Mouse (Mus musculus) limb, embryonic 12.5 days (tissue): ENCODE measurements around the gene Map2k5. TPM values are rescaled to one million over a fixed set of nuclear protein-coding genes. Genes with fewer than 3 reads are reported as not detected.

Experiments
- ATAC-seq: fragments of 200-750 bp; cut with Nextera tagmentation; 2 replicates; pipeline ENCODE4 v1.8.0; 2017; ENCODE audit warnings: low read depth, moderate TSS enrichment; ENCODE audit not compliant: insufficient number of reproducible peaks, insufficient read depth, low FRiP score, low TSS enrichment
- H3K27ac ChIP-seq: fragments of 300-500 bp; sonication (generic); 2 replicates; pipeline ENCODE4 v1.5.1; 2016; ENCODE audit warnings: mild to moderate bottlenecking, moderate library complexity
- H3K27me3 ChIP-seq: fragments of 300-500 bp; sonication (generic); 2 replicates; pipeline ENCODE4 v1.6.1; 2016; ENCODE audit warnings: mild to moderate bottlenecking, moderate library complexity
- H3K36me3 ChIP-seq: fragments of 300-500 bp; sonication (generic); 2 replicates; pipeline ENCODE4 v1.6.1; 2016; ENCODE audit warnings: mild to moderate bottlenecking, moderate library complexity
- H3K4me1 ChIP-seq: fragments of 300-500 bp; sonication (generic); replicated peaks from 2 replicates; pipeline ENCODE4 v1.6.1; 2016
- H3K4me2 ChIP-seq: fragments of 300-500 bp; sonication (generic); 2 replicates; pipeline ENCODE4 v1.6.1; 2016; ENCODE audit warnings: mild to moderate bottlenecking, moderate library complexity
- H3K4me3 ChIP-seq: fragments of 300-500 bp; sonication (generic); replicated peaks from 2 replicates; pipeline ENCODE4 v1.5.1; 2016; ENCODE audit warnings: mild to moderate bottlenecking
- H3K9ac ChIP-seq: fragments of 300-500 bp; sonication (generic); replicated peaks from 2 replicates; pipeline ENCODE4 v1.6.1; 2016; ENCODE audit warnings: mild to moderate bottlenecking, moderate library complexity
- H3K9me3 ChIP-seq: fragments of 300-500 bp; sonication (generic); 2 replicates; pipeline ENCODE4 v1.6.1; 2016; ENCODE audit warnings: mild to moderate bottlenecking, moderate library complexity
- WGBS: fragments of 180-500 bp; shearing (Covaris S2); methylation state at CpG from one replicate; pipeline ENCODE4 v1.1.7; 2016; 5-methylcytosine and 5-hydroxymethylcytosine counted together
- polyA plus RNA-seq: library from polyadenylated mRNA; unstranded; fragments of >200 nt; fragmentation: Nextera tagmentation; extraction: Ambion mirVana; gene quantifications from 2 replicates; pipeline ENCODE4 v1.2.1, GENCODE M21; 2016

Map2k5 gene
- polyA plus RNA-seq: 40.6 and 44.5 TPM in 2 replicates

- peak within 1 kb of the TSS; percentile 73 for H3K4me3 ChIP-seq
- peak within 1 kb of the TSS; percentile 90 for H3K9ac ChIP-seq
- ATAC-seq: peak; percentile 84
- no peaks in the 10 kb centered on the region for H3K27me3 ChIP-seq
- no peaks in the 10 kb centered on the region for H3K9me3 ChIP-seq
- H3K36me3 ChIP-seq: peaks cover 24% of the 10 kb centered on the region
- WGBS: 1% methylated on average over 58 of the region's 58 CpGs
- H3K4me1 ChIP-seq: peaks cover 19% of the 10 kb centered on the region
- peak within 1 kb of the TSS; percentile 92 for H3K27ac ChIP-seq
- peak within 1 kb of the TSS; percentile 92 for H3K4me2 ChIP-seq
These were observed at the start of gene Map2k5 for GRCm38 (mm10) chr9:63377270-63378142. Map2k5 (minus strand) TSS chr9:63377902.

DNA sequence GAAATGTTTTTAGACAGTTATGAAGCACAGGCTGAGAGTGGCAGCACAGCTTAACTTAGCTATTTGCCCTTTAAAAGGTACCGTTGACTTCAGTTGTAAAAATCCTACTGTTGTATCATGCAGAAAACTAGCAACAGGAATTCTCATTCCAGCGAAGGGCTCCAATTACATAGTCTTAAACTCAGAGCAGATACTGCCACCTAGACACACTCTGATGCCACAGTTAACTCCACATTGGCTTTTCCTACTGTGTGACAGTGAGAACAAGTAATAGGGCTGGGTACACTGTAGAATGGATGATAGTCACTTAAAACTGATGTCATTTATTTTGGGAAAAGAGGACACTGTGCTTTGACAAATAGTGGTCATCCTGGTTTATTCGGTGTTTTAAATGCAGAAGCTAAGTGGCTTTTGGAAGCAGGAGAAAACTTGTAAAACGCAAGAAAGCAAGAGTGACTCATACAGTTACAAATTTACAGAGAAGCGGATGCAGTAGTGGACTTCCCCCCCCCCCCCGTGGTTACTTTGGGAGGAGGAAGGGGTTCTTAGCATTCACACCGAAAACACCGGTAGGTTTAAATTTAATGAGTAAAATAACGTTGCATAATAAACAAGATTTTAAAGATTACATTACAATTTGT is 43.5 kb upstream of the Map2k5 start:
- H3K27me3 ChIP-seq: no peaks in the 10 kb centered on the region
- H3K4me2 ChIP-seq: no peak overlapping the region
- no peak overlapping the region for H3K4me3 ChIP-seq
- no peak for ATAC-seq
- 53% methylated on average over 9 of the region's 9 CpGs for WGBS
- peaks cover 12% of the 10 kb centered on the region; the same call in 1 of the 2 replicates for H3K4me1 ChIP-seq
- H3K36me3 ChIP-seq: no peaks in the 10 kb centered on the region
- H3K9me3 ChIP-seq: no peaks in the 10 kb centered on the region
- no peak overlapping the region for H3K9ac ChIP-seq
- no peak overlapping the region for H3K27ac ChIP-seq

- H3K27ac ChIP-seq: no peak overlapping the region
- no peak for ATAC-seq
- no peaks in the 10 kb centered on the region for H3K36me3 ChIP-seq
- H3K4me3 ChIP-seq: no peak overlapping the region
- H3K9me3 ChIP-seq: no peaks in the 10 kb centered on the region
- H3K9ac ChIP-seq: no peak overlapping the region
- WGBS: 44% methylated on average over 6 of the region's 6 CpGs
- H3K27me3 ChIP-seq: no peaks in the 10 kb centered on the region
- H3K4me2 ChIP-seq: no peak overlapping the region
- peaks cover 12% of the 10 kb centered on the region; the same call in 1 of the 2 replicates for H3K4me1 ChIP-seq
These were observed 42.7 kb upstream of the Map2k5 start for GRCm38 (mm10) chr9:63420396-63420795.

GRCm38 (mm10) chr9:63400176-63400575 is 22.5 kb upstream of the Map2k5 start:
- H3K27ac ChIP-seq: no peak overlapping the region
- H3K9me3 ChIP-seq: no peaks in the 10 kb centered on the region
- 90% methylated on average over 1 of the region's 1 CpGs for whole genome bisulfite sequencing
- peaks cover 8% of the 10 kb centered on the region; the same call in 1 of the 2 replicates for H3K4me1 ChIP-seq
- no peak overlapping the region for H3K4me2 ChIP-seq
- no peak overlapping the region for H3K4me3 ChIP-seq
- H3K9ac ChIP-seq: no peak overlapping the region
- no peaks in the 10 kb centered on the region for H3K36me3 ChIP-seq
- no peak for ATAC-seq
- H3K27me3 ChIP-seq: no peaks in the 10 kb centered on the region

GRCm38 (mm10) chr9:63399463-63399815 is 21.7 kb upstream of the Map2k5 start:
- Histone ChIP-seq H3K27ac (peak overlapping the region; percentile 78), H3K9ac (peak overlapping the region; percentile 86), H3K27me3 (no peaks in the 10 kb centered on the region), H3K4me2 (peak overlapping the region; percentile 90), H3K9me3 (no peaks in the 10 kb centered on the region), H3K36me3 (no peaks in the 10 kb centered on the region), H3K4me1 (peaks cover 8% of the 10 kb centered on the region; the same call in 1 of the 2 replicates), H3K4me3 (peak overlapping the region; percentile 88)
- 3% methylated on average over 8 of the region's 8 CpGs for WGBS
- peak; percentile 75 for ATAC-seq

DNA sequence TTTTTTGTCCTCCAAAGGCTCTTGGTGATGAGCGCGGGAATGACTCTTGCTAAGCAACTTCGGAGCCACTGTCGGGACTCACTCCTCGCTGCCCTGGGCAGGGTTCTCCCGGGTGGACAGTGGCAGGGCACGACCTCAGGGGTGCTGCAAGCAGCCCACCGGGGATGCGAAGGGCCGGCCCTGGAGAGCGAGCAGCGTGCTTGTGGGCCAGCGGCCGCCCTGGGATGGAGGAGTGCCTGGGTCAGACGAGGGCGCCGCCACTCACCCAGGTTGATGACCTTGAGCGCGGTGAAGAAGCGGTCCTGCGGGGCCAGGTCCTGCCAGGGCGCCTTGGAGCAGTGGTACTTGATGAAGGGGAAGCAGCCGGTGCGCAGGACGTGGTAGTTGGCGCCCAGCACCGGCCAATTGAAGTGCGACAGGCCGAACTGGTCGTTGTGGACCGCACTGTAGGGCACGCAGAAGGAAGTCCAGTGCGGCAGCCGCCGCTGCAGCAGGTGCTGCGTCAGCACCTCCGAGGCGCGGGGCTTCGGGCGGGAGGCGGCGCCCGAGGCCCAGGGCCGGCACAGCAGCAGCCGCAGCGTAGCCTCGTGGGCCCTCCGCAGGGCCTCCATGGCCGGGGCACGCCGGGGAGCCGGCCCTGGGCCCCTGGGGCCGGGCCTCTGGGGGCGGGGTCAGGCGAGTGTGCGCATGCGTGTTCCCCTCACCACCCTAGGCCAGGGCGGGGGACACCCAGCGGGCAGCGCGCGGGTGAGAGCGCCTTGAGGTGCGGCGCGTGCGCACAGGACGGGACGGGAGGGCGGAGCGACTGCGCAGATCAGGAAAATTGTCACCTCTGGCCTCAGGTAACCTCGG is 21.1 kb upstream of the Map2k5 start, which contains the start of gene 2300009A05Rik:
Gene 2300009A05Rik (minus strand): TSS at position 636 of the 852 bp plus-strand sequence.
- H3K27ac ChIP-seq: peak within 1 kb of the TSS; percentile 78
- under 1% methylated on average over 74 of the region's 74 CpGs for WGBS
- H3K4me1 ChIP-seq: peaks cover 8% of the 10 kb centered on the region; the same call in 1 of the 2 replicates

GRCm38 (mm10) chr9:63395612-63396011 is 17.9 kb upstream of the Map2k5 start:
- H3K4me1 ChIP-seq: peaks cover 8% of the 10 kb centered on the region; the same call in 1 of the 2 replicates
- H3K27ac ChIP-seq: no peak overlapping the region
- H3K36me3 ChIP-seq: no peaks in the 10 kb centered on the region
- no peak for ATAC-seq
- H3K27me3 ChIP-seq: no peaks in the 10 kb centered on the region
- H3K9me3 ChIP-seq: no peaks in the 10 kb centered on the region
- no peak overlapping the region for H3K4me3 ChIP-seq
- H3K9ac ChIP-seq: no peak overlapping the region
- no peak overlapping the region for H3K4me2 ChIP-seq
- WGBS: 82% methylated on average over 7 of the region's 7 CpGs

More for the DNA sequence above, 21.1 kb upstream of the Map2k5 start, which contains the start of gene 2300009A05Rik:
- Histone ChIP-seq H3K9ac (peak within 1 kb of the TSS; percentile 86), H3K36me3 (no peaks in the 10 kb centered on the region), H3K4me3 (peak within 1 kb of the TSS; percentile 88), H3K27me3 (no peaks in the 10 kb centered on the region), H3K9me3 (no peaks in the 10 kb centered on the region), H3K4me2 (peak within 1 kb of the TSS; percentile 90)
- ATAC-seq: peak; percentile 96

GRCm38 (mm10) chr9:63391307-63391706 is 13.6 kb upstream of the Map2k5 start:
- H3K9ac ChIP-seq: no peak overlapping the region
- ATAC-seq: no peak
- WGBS: 76% methylated on average over 2 of the region's 2 CpGs

GRCm38 (mm10) chr9:63382761-63383160 is 5.1 kb upstream of the Map2k5 start:
- H3K9me3 ChIP-seq: no peaks in the 10 kb centered on the region
- no peak overlapping the region for H3K4me2 ChIP-seq
- no peak overlapping the region for H3K27ac ChIP-seq
- no peaks in the 10 kb centered on the region for H3K27me3 ChIP-seq
- no peak overlapping the region for H3K9ac ChIP-seq
- 88% methylated on average over 4 of the region's 4 CpGs for WGBS
- H3K4me1 ChIP-seq: no peaks in the 10 kb centered on the region; the same call in 1 of the 2 replicates
- H3K36me3 ChIP-seq: no peaks in the 10 kb centered on the region
- H3K4me3 ChIP-seq: no peak overlapping the region
- ATAC-seq: no peak

More at GRCm38 (mm10) chr9:63391307-63391706, 13.6 kb upstream of the Map2k5 start:
- Histone ChIP-seq H3K4me2 (no peak overlapping the region), H3K36me3 (no peaks in the 10 kb centered on the region), H3K4me3 (no peak overlapping the region), H3K27ac (no peak overlapping the region), H3K9me3 (no peaks in the 10 kb centered on the region), H3K27me3 (no peaks in the 10 kb centered on the region), H3K4me1 (no peaks in the 10 kb centered on the region)

GRCm38 (mm10) chr9:63380326-63380725 is 2.6 kb upstream of the Map2k5 start:
- WGBS: 79% methylated on average over 3 of the region's 3 CpGs
- Histone ChIP-seq H3K9ac (no peak overlapping the region), H3K4me3 (no peak overlapping the region), H3K4me1 (peaks cover 16% of the 10 kb centered on the region), H3K4me2 (no peak overlapping the region), H3K36me3 (no peaks in the 10 kb centered on the region), H3K27me3 (no peaks in the 10 kb centered on the region), H3K27ac (no peak overlapping the region), H3K9me3 (no peaks in the 10 kb centered on the region)
- no peak for ATAC-seq
